Mouse (Mus musculus) spleen, adult 2 months (tissue): ENCODE data around the gene Galnt5.

Experiments used
- CTCF ChIP-seq: fragments of 200-500 bp; IDR thresholded peaks from 2 replicates; pipeline ENCODE4 v1.5.1; 2011; ENCODE audit warnings: mild to moderate bottlenecking, inconsistent platforms; ENCODE audit not compliant: insufficient read depth, insufficient read length, insufficient replicate concordance; ENCODE audit errors: extremely low read depth
- POLR2A ChIP-seq: fragments of 200-500 bp; IDR thresholded peaks from 2 replicates; pipeline ENCODE4 v1.6.1; 2011; ENCODE audit warnings: low read depth, low read length, inconsistent platforms

GRCm38 (mm10) chr2:57982248-57982647, 15.4 kb upstream of the Galnt5 start:
- TF ChIP-seq POLR2A (no peak), CTCF (no peak)
